Mouse (Mus musculus) liver, adult 2 months (tissue): ENCODE measurements around the gene Camk2n1.

Experiments
- CTCF ChIP-seq: fragments of 200-500 bp; IDR thresholded peaks from 2 replicates; pipeline ENCODE4 v1.5.1; 2011; ENCODE audit warnings: low read depth, low read length, control low read depth
- POLR2A ChIP-seq: fragments of 200-500 bp; IDR thresholded peaks from 2 replicates; pipeline ENCODE4 v1.6.1; 2011; ENCODE audit warnings: low read length, control low read depth; ENCODE audit not compliant: insufficient read depth; ENCODE audit errors: extremely low read depth

DNA sequence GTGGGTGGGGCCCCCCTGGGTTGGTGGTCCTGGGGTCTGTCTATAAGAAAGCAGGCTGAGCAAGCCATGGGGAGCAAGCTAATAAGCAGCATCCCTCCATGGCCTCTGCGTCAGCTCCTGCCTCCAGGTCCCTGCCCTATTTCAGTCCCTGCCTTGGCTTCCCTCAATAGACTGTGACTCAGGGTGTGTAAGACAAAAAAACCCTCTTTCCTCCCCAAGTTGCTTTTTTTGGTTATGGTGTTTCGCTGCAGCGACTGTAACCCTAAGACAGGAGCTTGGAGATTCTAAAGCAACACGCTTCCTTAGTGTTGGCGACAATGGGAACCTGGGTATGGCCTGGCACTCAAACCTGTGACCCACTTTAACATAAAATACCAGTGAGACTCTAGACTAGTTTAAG lies 7.4 kb downstream of the Camk2n1 start:
- TF ChIP-seq CTCF: no peak
- TF ChIP-seq POLR2A: no peak
